Mouse (Mus musculus): ENCODE measurements at regions not wholly inside any gene's neighbourhood (a gene's known extent, or its start where the extent isn't known, plus 50 kb on each side); places are given as distances from the start of the nearest gene placed in this dataset.

- Histone ChIP-seq H3K27ac (ENCODE audit: low read depth) (no peak overlapping the region), H3K9ac (ENCODE audit: low read length) (no peak overlapping the region), H3K4me2 (ENCODE audit: low read length) (no peak overlapping the region), H3K4me1 (replicated peaks; ENCODE audit: control insufficient read depth, insufficient read depth, low read length) (no peaks in the 10 kb centered on the region), H3K9me3 (ENCODE audit: control insufficient read depth, low read length) (no peaks in the 10 kb centered on the region), H3K36me3 (ENCODE audit: control insufficient read depth, insufficient read depth, low read length) (no peaks in the 10 kb centered on the region), H3K4me3 (ENCODE audit: low read depth, low read length) (no peak overlapping the region), H3K27me3 (replicated peaks; ENCODE audit: control insufficient read depth, insufficient read depth, low read length) (no peaks in the 10 kb centered on the region)
- WGBS, result 90% methylated on average over 5 of the region's 5 CpGs
- ATAC-seq (replicated peaks; ENCODE audit: low FRiP score, low TSS enrichment, low read depth), result no peak
- no peak for DNase-seq (ENCODE audit: low spot score)
Measured at GRCm38 (mm10) chr9:84863431-84863830, 449.1 kb upstream of the Gm11114 start.

GRCm38 (mm10) chr9:84894148-84894547 lies 418.4 kb upstream of the Gm11114 start:
- no peaks in the 10 kb centered on the region for H3K27me3 ChIP-seq (replicated peaks; ENCODE audit: control insufficient read depth, insufficient read depth, low read length)
- no peak for ATAC-seq (replicated peaks; ENCODE audit: low FRiP score, low TSS enrichment, low read depth)
- H3K4me3 ChIP-seq (ENCODE audit: low read depth, low read length), result no peak overlapping the region
- no peak for DNase-seq (ENCODE audit: low spot score)
- no peaks in the 10 kb centered on the region for H3K36me3 ChIP-seq (ENCODE audit: control insufficient read depth, insufficient read depth, low read length)
- no peaks in the 10 kb centered on the region for H3K4me1 ChIP-seq (replicated peaks; ENCODE audit: control insufficient read depth, insufficient read depth, low read length)
- H3K9me3 ChIP-seq (ENCODE audit: control insufficient read depth, low read length), result no peaks in the 10 kb centered on the region
- WGBS, result 77% methylated on average over 2 of the region's 2 CpGs
- H3K4me2 ChIP-seq (ENCODE audit: low read length), result no peak overlapping the region
- no peak overlapping the region for H3K27ac ChIP-seq (ENCODE audit: low read depth)
- H3K9ac ChIP-seq (ENCODE audit: low read length), result no peak overlapping the region

GRCm38 (mm10) chr9:84896073-84896472 lies 416.5 kb upstream of the Gm11114 start:
- Histone ChIP-seq H3K27ac (ENCODE audit: low read depth) (no peak overlapping the region), H3K9ac (ENCODE audit: low read length) (no peak overlapping the region), H3K4me3 (ENCODE audit: low read depth, low read length) (no peak overlapping the region), H3K9me3 (ENCODE audit: control insufficient read depth, low read length) (no peaks in the 10 kb centered on the region), H3K4me1 (replicated peaks; ENCODE audit: control insufficient read depth, insufficient read depth, low read length) (no peaks in the 10 kb centered on the region), H3K27me3 (replicated peaks; ENCODE audit: control insufficient read depth, insufficient read depth, low read length) (no peaks in the 10 kb centered on the region), H3K4me2 (ENCODE audit: low read length) (no peak overlapping the region), H3K36me3 (ENCODE audit: control insufficient read depth, insufficient read depth, low read length) (no peaks in the 10 kb centered on the region)
- ATAC-seq (replicated peaks; ENCODE audit: low FRiP score, low TSS enrichment, low read depth), result no peak
- WGBS, result 70% methylated on average over 2 of the region's 2 CpGs
- no peak for DNase-seq (ENCODE audit: low spot score)

GRCm38 (mm10) chr9:84900643-84901042 lies 411.9 kb upstream of the Gm11114 start:
- H3K4me2 ChIP-seq (ENCODE audit: low read length), result no peak overlapping the region
- ATAC-seq (replicated peaks; ENCODE audit: low FRiP score, low TSS enrichment, low read depth) (no peak), DNase-seq (ENCODE audit: low spot score) (peak; percentile 68)
- H3K36me3 ChIP-seq (ENCODE audit: control insufficient read depth, insufficient read depth, low read length), result no peaks in the 10 kb centered on the region
- no peak overlapping the region for H3K4me3 ChIP-seq (ENCODE audit: low read depth, low read length)
- 22% methylated on average over 2 of the region's 2 CpGs for WGBS
- no peak overlapping the region for H3K9ac ChIP-seq (ENCODE audit: low read length)
- H3K4me1 ChIP-seq (replicated peaks; ENCODE audit: control insufficient read depth, insufficient read depth, low read length), result no peaks in the 10 kb centered on the region
- no peaks in the 10 kb centered on the region for H3K27me3 ChIP-seq (replicated peaks; ENCODE audit: control insufficient read depth, insufficient read depth, low read length)
- no peak overlapping the region for H3K27ac ChIP-seq (ENCODE audit: low read depth)
- H3K9me3 ChIP-seq (ENCODE audit: control insufficient read depth, low read length), result no peaks in the 10 kb centered on the region

GRCm38 (mm10) chr9:84906244-84906643 lies 406.3 kb upstream of the Gm11114 start:
- H3K4me1 ChIP-seq (replicated peaks; ENCODE audit: control insufficient read depth, insufficient read depth, low read length), result no peaks in the 10 kb centered on the region
- ATAC-seq (replicated peaks; ENCODE audit: low FRiP score, low TSS enrichment, low read depth) (no peak), DNase-seq (ENCODE audit: low spot score) (no peak)
- no peaks in the 10 kb centered on the region for H3K27me3 ChIP-seq (replicated peaks; ENCODE audit: control insufficient read depth, insufficient read depth, low read length)
- H3K9me3 ChIP-seq (ENCODE audit: control insufficient read depth, low read length), result 0 out of 2 replicates have a peak, but pooled peaks cover 2% of the 10 kb centered on the region
- H3K4me3 ChIP-seq (ENCODE audit: low read depth, low read length), result no peak overlapping the region
- H3K9ac ChIP-seq (ENCODE audit: low read length), result no peak overlapping the region
- H3K27ac ChIP-seq (ENCODE audit: low read depth), result no peak overlapping the region
- 54% methylated on average over 3 of the region's 3 CpGs for WGBS
- H3K4me2 ChIP-seq (ENCODE audit: low read length), result no peak overlapping the region
- no peaks in the 10 kb centered on the region for H3K36me3 ChIP-seq (ENCODE audit: control insufficient read depth, insufficient read depth, low read length)

- no peaks in the 10 kb centered on the region for H3K27me3 ChIP-seq (replicated peaks; ENCODE audit: control insufficient read depth, insufficient read depth, low read length)
- no peak overlapping the region for H3K9ac ChIP-seq (ENCODE audit: low read length)
- H3K4me3 ChIP-seq (ENCODE audit: low read depth, low read length), result no peak overlapping the region
- no peaks in the 10 kb centered on the region for H3K36me3 ChIP-seq (ENCODE audit: control insufficient read depth, insufficient read depth, low read length)
- H3K4me2 ChIP-seq (ENCODE audit: low read length), result no peak overlapping the region
- H3K27ac ChIP-seq (ENCODE audit: low read depth), result no peak overlapping the region
- 0 out of 2 replicates have a peak, but pooled peaks cover 2% of the 10 kb centered on the region for H3K9me3 ChIP-seq (ENCODE audit: control insufficient read depth, low read length)
- no peaks in the 10 kb centered on the region for H3K4me1 ChIP-seq (replicated peaks; ENCODE audit: control insufficient read depth, insufficient read depth, low read length)
- 83% methylated on average over 1 of the region's 1 CpGs for WGBS
- DNase-seq (ENCODE audit: low spot score), result no peak
- no peak for ATAC-seq (replicated peaks; ENCODE audit: low FRiP score, low TSS enrichment, low read depth)
Measured at GRCm38 (mm10) chr9:84913321-84913720, 399.3 kb upstream of the Gm11114 start.

- DNase-seq (ENCODE audit: low spot score) (no peak), ATAC-seq (replicated peaks; ENCODE audit: low FRiP score, low TSS enrichment, low read depth) (no peak)
- Histone ChIP-seq H3K27ac (ENCODE audit: low read depth) (no peak overlapping the region), H3K4me2 (ENCODE audit: low read length) (no peak overlapping the region), H3K36me3 (ENCODE audit: control insufficient read depth, insufficient read depth, low read length) (no peaks in the 10 kb centered on the region), H3K4me1 (replicated peaks; ENCODE audit: control insufficient read depth, insufficient read depth, low read length) (no peaks in the 10 kb centered on the region), H3K9ac (ENCODE audit: low read length) (no peak overlapping the region), H3K27me3 (replicated peaks; ENCODE audit: control insufficient read depth, insufficient read depth, low read length) (no peaks in the 10 kb centered on the region), H3K4me3 (ENCODE audit: low read depth, low read length) (no peak overlapping the region), H3K9me3 (ENCODE audit: control insufficient read depth, low read length) (no peaks in the 10 kb centered on the region)
- 68% methylated on average over 4 of the region's 4 CpGs for WGBS
Measured at GRCm38 (mm10) chr9:84922306-84922705, 390.3 kb upstream of the Gm11114 start.

GRCm38 (mm10) chr9:84923966-84924365 lies 388.6 kb upstream of the Gm11114 start:
- Histone ChIP-seq H3K4me1 (replicated peaks; ENCODE audit: control insufficient read depth, insufficient read depth, low read length) (no peaks in the 10 kb centered on the region), H3K36me3 (ENCODE audit: control insufficient read depth, insufficient read depth, low read length) (no peaks in the 10 kb centered on the region), H3K4me3 (ENCODE audit: low read depth, low read length) (no peak overlapping the region), H3K27ac (ENCODE audit: low read depth) (no peak overlapping the region), H3K9ac (ENCODE audit: low read length) (no peak overlapping the region), H3K9me3 (ENCODE audit: control insufficient read depth, low read length) (no peaks in the 10 kb centered on the region), H3K4me2 (ENCODE audit: low read length) (no peak overlapping the region), H3K27me3 (replicated peaks; ENCODE audit: control insufficient read depth, insufficient read depth, low read length) (no peaks in the 10 kb centered on the region)
- DNase-seq (ENCODE audit: low spot score) (no peak), ATAC-seq (replicated peaks; ENCODE audit: low FRiP score, low TSS enrichment, low read depth) (no peak)
- WGBS, result 80% methylated on average over 8 of the region's 8 CpGs

- Histone ChIP-seq H3K36me3 (ENCODE audit: control insufficient read depth, insufficient read depth, low read length) (no peaks in the 10 kb centered on the region), H3K9me3 (ENCODE audit: control insufficient read depth, low read length) (no peaks in the 10 kb centered on the region), H3K4me3 (ENCODE audit: low read depth, low read length) (no peak overlapping the region), H3K9ac (ENCODE audit: low read length) (no peak overlapping the region), H3K4me2 (ENCODE audit: low read length) (no peak overlapping the region), H3K27ac (ENCODE audit: low read depth) (no peak overlapping the region), H3K4me1 (replicated peaks; ENCODE audit: control insufficient read depth, insufficient read depth, low read length) (no peaks in the 10 kb centered on the region), H3K27me3 (replicated peaks; ENCODE audit: control insufficient read depth, insufficient read depth, low read length) (no peaks in the 10 kb centered on the region)
- no peak for ATAC-seq (replicated peaks; ENCODE audit: low FRiP score, low TSS enrichment, low read depth)
- no peak for DNase-seq (ENCODE audit: low spot score)
- 77% methylated on average over 2 of the region's 2 CpGs for WGBS
Measured at GRCm38 (mm10) chr9:84936291-84937055, 376.1 kb upstream of the Gm11114 start.

Data from intestine, embryonic 14.5 days (tissue).